Mouse (Mus musculus): Measurements from ENCODE around the gene Phgr1.

Gene Phgr1

GRCm38 (mm10) chr2:118750476-118750875, 22.1 kb upstream of the Phgr1 start:
- no peak for DNase-seq (ENCODE audit: low spot score)

GRCm38 (mm10) chr2:118751896-118752791, 20.4 kb upstream of the Phgr1 start:
- DNase-seq (ENCODE audit: low spot score): peak; percentile 57

- no peak for DNase-seq (ENCODE audit: low spot score)
Observed at GRCm38 (mm10) chr2:118752792-118753108, 19.8 kb upstream of the Phgr1 start.

- no peak for DNase-seq (ENCODE audit: low spot score)
Observed at GRCm38 (mm10) chr2:118754143-118754542, 18.4 kb upstream of the Phgr1 start.

DNA sequence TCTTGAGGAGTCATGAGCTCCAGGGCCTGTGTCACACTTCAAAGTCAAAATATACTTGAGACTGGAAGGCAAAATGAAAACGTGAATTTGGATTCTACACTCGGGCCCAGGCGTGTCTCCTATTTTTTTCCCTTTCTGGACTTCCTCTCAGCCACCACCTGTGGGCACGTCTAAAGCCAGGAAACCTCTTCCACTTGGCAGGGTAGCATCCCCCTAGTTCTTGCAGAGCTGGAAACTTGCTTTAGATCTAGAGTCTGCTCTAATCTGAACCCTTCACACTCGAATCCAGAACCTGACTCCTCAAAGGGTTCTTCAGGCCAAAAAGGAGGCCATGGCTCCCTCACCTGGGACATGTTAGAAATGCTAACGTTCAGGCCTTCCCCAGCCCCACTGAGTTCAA, 17.2 kb upstream of the Phgr1 start:
- no peak for DNase-seq (ENCODE audit: low spot score)

DNA sequence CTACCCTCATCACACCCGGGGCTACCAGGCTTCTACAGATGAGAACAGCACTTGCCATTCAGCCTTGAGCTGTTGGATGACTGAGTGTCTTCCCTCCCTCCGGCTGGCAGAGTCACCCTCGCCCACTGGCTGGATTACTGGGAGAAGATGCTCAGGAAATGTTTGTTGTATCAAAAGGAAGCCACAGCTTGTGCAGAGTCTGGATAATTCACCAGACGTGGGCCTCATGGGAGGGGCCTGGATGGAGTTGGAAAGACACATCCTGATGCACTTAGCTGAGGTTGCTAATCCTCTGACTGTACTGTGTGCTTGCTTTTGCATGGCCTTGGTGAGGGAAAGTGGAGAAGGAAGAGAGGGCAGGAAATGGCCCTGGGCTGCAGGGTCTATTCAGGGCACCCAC, 16.5 kb upstream of the Phgr1 start:
- no peak for DNase-seq (ENCODE audit: low spot score)

GRCm38 (mm10) chr2:118759828-118760227, 12.7 kb upstream of the Phgr1 start:
- no peak for DNase-seq (ENCODE audit: low spot score)

DNA sequence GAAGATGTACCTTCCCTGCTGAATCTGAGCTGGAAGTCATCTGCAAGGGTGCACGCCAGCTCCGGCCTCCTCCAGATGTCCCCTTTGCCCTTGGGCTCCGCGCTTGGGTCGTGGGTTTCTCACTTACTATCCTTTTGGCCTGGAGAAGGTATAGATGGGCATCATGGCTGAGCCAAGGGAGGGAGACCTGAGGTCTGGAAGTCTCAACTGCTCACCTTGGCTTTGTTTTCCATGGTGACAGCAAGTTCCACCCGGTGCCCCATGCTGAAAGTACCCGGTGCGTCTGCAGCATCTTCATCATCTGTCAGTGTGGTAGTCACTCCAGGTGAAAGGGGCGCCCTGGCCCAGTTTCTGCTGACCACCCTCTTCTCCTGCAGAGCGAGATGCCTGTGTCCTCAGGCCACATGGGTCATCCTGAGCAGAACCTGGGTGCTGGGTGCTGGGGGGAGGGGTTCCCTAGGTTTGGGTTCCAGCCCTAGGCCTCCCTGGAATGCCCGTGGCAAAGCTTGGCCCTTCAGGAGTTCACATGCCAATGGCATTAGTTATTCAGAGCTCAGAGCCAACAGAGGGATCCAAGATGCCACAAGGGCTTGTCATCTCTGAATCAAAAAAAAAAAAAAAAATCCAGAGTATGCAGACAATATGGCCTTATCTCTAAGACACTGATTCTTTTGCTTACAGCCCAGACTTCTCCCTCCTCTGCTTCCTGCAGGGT, 12.1 kb upstream of the Phgr1 start:
- peak; percentile 51 for DNase-seq (ENCODE audit: low spot score)

- peak; percentile 69 for DNase-seq (ENCODE audit: low spot score)
Observed at GRCm38 (mm10) chr2:118761358-118761757, 11.2 kb upstream of the Phgr1 start.

DNA sequence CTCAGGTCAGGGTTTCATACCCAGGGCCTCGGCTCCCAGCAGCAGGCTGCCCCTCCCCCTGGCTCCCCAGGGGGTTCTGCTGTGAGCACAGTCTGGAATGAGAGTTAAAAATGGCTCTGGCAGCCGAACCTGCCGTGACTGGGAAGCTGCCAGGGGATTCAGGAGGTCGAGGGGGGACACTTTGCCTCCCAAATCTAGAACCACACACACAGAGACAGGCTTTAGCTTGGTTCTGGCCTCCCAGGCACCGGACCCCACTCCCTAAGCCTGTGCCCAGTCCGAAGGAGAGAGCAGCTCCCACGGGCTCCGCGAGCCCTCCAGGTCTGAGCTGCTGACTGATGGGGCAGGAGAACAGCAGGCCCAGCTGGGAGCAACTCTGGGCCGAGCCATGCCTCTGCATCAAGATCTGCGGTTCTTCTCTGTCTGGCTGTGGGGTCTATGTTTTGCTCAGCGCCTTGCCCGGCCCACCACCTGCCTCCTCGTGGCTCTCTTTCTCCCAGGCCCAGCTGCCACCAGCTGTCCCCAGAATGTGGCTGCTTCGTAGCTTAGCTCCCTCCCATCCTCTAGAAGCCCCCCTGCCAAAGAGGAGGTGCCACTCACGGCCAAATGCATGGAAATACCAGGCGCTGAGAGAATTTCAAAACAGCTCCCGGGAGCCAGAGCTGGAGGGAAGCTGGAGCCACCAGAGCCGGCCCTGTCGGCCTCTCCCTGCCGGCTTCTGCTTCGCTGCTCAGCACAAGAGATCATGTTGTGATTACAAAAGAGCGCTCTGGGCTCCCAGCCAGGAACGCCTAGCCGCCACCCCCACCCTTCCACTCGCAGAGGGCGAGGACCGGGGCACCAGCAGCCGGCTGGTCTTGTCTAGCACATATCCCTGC, 10.4 kb upstream of the Phgr1 start, which contains the start of gene Ccdc9b:
Gene Ccdc9b (minus strand): TSS at position 756 of the 878 bp plus-strand sequence.
- DNase-seq (ENCODE audit: low spot score): peak; percentile 95

GRCm38 (mm10) chr2:118762784-118763148, 9.8 kb upstream of the Phgr1 start:
- no peak for DNase-seq (ENCODE audit: low spot score)

GRCm38 (mm10) chr2:118763469-118763868, 9.1 kb upstream of the Phgr1 start:
- peak; percentile 44 for DNase-seq (ENCODE audit: low spot score)

GRCm38 (mm10) chr2:118764094-118764831, 8.3 kb upstream of the Phgr1 start:
- DNase-seq (ENCODE audit: low spot score): peak; percentile 81

DNA sequence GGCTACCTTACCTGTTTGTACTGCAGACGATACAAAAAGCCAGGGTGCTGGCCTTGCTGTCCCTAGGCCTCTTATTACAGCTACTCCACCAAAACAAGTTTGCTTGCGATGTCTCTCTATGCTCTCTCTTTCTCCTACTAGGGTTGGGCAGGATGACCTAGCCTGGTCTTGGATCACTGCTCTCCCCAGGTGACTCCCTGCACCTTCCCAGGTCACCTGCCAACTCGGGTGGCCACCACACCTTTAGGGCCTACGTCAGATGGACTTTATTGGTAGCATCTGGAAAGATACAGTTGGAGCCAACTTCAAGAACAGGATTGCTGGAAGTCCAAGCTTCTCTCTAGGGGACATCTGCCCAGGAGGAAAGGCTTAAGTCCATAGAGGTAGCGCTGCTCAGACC, 7.7 kb upstream of the Phgr1 start:
- no peak for DNase-seq (ENCODE audit: low spot score)

- DNase-seq (ENCODE audit: low spot score): peak; percentile 73
Observed at GRCm38 (mm10) chr2:118766041-118767033, 6.2 kb upstream of the Phgr1 start.

DNA sequence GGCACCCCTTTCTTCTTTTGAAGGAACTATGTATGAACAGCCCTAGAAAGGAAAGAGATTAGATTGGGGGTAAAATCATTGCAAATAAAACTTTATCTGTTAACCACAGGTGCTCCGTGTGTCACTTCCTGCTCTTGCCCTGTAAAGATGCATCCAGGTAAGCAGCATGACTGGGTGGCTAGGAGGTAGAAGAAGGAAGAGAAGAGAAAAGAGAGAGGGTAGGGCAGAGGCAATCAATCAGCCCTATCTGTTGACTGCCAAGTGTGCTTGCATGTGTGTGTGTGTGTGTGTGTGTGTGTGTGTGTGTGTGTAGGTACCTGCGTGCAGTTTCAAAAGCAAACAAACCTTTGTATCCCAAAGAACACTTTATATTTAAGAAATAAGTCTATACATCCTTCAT, 2.0 kb downstream of the Phgr1 start:
- DNase-seq (ENCODE audit: low spot score): no peak

DNA sequence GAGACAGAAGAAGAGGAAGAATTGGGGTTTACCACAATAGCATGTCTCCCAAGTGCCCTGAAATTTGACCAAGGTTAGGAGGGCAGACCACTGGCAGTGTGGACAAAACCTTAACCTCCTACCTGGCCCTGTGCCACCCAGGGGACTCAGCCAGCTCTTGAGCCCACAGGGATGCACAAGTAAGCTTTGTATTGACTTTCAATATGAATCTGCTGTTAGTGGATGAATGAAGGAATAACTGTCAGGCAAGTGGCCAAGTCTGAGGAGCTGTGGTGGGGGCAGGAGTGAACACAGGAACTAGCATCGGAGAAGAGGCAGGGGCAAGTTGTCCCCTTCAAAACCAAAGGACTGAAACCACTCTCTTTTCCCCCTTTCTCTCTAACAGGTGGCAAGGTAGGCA, 2.8 kb downstream of the Phgr1 start:
- peak; percentile 79 for DNase-seq (ENCODE audit: low spot score)

DNA sequence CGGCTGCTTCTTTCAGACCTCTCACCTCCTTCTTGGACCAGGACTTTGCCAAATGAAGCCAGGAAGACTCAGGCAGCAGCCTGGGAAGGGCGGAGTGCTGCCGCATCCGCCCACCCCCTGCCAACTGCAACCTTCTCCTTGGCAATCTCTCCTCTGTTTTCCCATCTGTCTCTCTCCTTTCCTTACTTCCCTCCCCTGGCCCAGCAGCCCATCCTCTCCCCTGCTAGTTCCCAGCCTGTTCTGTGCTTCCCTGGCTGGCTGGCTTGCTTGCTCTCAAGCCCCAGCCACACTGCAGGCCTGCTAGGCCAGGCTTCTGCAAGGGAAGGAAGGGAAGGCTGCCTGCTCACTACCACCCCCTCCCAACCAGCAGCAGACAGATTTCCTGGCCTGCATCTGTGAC, 3.3 kb downstream of the Phgr1 start:
- DNase-seq (ENCODE audit: low spot score): peak; percentile 91

DNA sequence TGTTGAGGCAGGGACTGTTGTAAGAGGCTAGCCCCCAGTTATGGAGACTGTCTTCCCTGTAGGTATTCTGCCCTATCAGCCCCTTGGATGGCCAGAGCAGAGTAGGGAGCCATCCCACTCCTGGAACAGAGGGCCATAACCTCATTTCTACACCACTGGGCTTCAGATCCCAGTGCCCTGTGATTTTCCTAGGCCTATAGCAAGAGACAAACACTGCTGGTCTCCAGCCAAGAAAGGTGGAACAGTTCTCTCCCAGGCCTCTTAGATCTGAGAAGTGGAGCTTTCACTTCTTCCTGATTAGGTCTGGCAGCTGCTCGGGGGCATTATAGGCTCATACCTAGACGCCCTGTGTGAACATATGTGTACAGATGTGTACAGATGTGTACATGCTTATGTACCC, 3.7 kb downstream of the Phgr1 start:
- DNase-seq (ENCODE audit: low spot score): peak; percentile 76

DNA sequence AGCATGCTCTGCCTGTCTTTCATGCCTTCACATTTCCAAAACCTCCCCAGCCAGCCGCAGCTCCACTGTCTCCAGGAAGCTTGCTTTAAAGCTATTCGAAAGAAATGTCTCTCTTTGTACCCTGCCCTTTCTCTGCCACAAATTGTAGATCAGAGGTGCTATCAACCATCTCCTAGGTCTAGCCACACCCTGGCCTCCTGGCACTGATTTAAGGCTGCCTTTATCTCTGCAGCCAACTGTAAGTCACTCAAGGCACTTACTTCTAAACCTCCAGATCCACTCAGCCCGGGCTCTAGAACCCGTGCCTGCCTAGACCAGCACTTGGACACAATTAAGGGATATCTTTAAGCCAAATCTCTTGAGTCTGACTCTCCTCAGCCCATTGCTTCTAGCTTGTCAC, 5.8 kb downstream of the Phgr1 start:
- no peak for DNase-seq (ENCODE audit: low spot score)
